Mouse (Mus musculus) heart, embryonic 11.5 days (tissue): ENCODE measurements at regions not wholly inside any gene's neighbourhood (a gene's known extent, or its start where the extent isn't known, plus 50 kb on each side); places are given as distances from the start of the nearest gene placed in this dataset.
A peak's percentile ranks its signal among the peaks of the same experiment; 100 is the strongest.

ENCODE experiments used
- ATAC-seq: fragments of 200-750 bp; cut with Nextera tagmentation; replicated peaks from 2 replicates; pipeline ENCODE4 v1.8.0; 2017; ENCODE audit warnings: moderate library complexity; ENCODE audit not compliant: insufficient number of reproducible peaks, low FRiP score, low TSS enrichment
- H3K27ac ChIP-seq: fragments of 300-500 bp; sonication (generic); 2 replicates; pipeline ENCODE4 v1.5.1; 2014; ENCODE audit warnings: mild to moderate bottlenecking, low read depth, low read length
- H3K27me3 ChIP-seq: fragments of 300-500 bp; sonication (generic); 2 replicates; pipeline ENCODE4 v1.6.1; 2014; ENCODE audit warnings: mild to moderate bottlenecking, low read length, mixed read lengths; ENCODE audit not compliant: control insufficient read depth, insufficient read depth
- H3K36me3 ChIP-seq: fragments of 300-500 bp; sonication (generic); 2 replicates; pipeline ENCODE4 v1.6.1; 2014; ENCODE audit warnings: mild to moderate bottlenecking, low read length, moderate library complexity, mixed read lengths; ENCODE audit not compliant: control insufficient read depth, insufficient read depth
- H3K4me1 ChIP-seq: fragments of 300-500 bp; sonication (generic); 2 replicates; pipeline ENCODE4 v1.6.1; 2014; ENCODE audit warnings: low read length; ENCODE audit not compliant: control insufficient read depth, insufficient read depth
- H3K4me2 ChIP-seq: fragments of 300-500 bp; sonication (generic); 2 replicates; pipeline ENCODE4 v1.6.1; 2014; ENCODE audit warnings: mild to moderate bottlenecking, moderate library complexity
- H3K4me3 ChIP-seq: fragments of 300-500 bp; sonication (generic); 2 replicates; pipeline ENCODE4 v1.5.1; 2014; ENCODE audit warnings: low read depth, low read length
- H3K9ac ChIP-seq: fragments of 300-500 bp; sonication (generic); 2 replicates; pipeline ENCODE4 v1.6.1; 2014; ENCODE audit warnings: mild to moderate bottlenecking, low read depth, low read length, moderate library complexity
- H3K9me3 ChIP-seq: fragments of 300-500 bp; sonication (generic); replicated peaks from 2 replicates; pipeline ENCODE4 v1.6.1; 2016; ENCODE audit warnings: low read length; ENCODE audit not compliant: control insufficient read depth
- WGBS: fragments of 180-500 bp; shearing (Covaris S2); extraction: QIAGEN DNeasy Blood & Tissue Kit; methylation state at CpG from one replicate; pipeline ENCODE4 v1.1.7; 2014; ENCODE audit not compliant: insufficient replicate concordance; 5-methylcytosine and 5-hydroxymethylcytosine counted together

- no peaks in the 10 kb centered on the region for H3K9me3 ChIP-seq
- ATAC-seq: no peak
- H3K4me2 ChIP-seq: no peak overlapping the region
- no peaks in the 10 kb centered on the region for H3K27me3 ChIP-seq
- H3K27ac ChIP-seq: no peak overlapping the region
- no peak overlapping the region for H3K9ac ChIP-seq
- no peaks in the 10 kb centered on the region for H3K36me3 ChIP-seq
- H3K4me1 ChIP-seq: no peaks in the 10 kb centered on the region
- 56% methylated on average over 11 of the region's 11 CpGs for WGBS
- no peak overlapping the region for H3K4me3 ChIP-seq
Observed at GRCm38 (mm10) chr9:41817740-41818461, 306.2 kb downstream of the Sorl1 start.

DNA sequence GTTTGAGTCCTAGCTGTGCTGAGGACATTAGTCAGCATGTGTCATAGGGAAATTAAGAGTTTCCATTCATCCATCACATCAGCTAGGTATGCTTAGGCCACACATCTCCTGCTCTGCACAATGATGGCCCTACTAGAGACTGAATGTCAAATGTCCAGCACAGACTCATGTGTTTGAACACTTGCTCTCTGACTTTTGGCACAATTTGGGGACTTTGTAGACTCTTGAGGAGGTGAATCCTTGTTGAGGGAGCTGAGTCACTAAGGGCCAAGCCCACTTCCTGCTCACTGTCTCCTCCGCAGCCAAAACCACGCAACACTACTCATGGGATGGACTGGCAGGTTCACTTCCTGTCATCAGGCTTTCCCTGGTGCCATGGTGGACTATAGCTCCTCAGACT lies 308.2 kb downstream of the Sorl1 start:
- H3K4me1 ChIP-seq: no peaks in the 10 kb centered on the region
- no peak overlapping the region for H3K4me2 ChIP-seq
- H3K27me3 ChIP-seq: no peaks in the 10 kb centered on the region
- H3K27ac ChIP-seq: no peak overlapping the region
- H3K36me3 ChIP-seq: no peaks in the 10 kb centered on the region
- no peak overlapping the region for H3K4me3 ChIP-seq
- no peak for ATAC-seq
- H3K9ac ChIP-seq: no peak overlapping the region
- H3K9me3 ChIP-seq: no peaks in the 10 kb centered on the region
- 62% methylated on average over 2 of the region's 2 CpGs for WGBS

GRCm38 (mm10) chr9:41809291-41809690 lies 314.8 kb downstream of the Sorl1 start:
- Histone ChIP-seq H3K4me1 (peaks cover 12% of the 10 kb centered on the region), H3K27ac (no peak overlapping the region), H3K36me3 (no peaks in the 10 kb centered on the region), H3K9ac (no peak overlapping the region), H3K27me3 (no peaks in the 10 kb centered on the region), H3K4me3 (no peak overlapping the region), H3K4me2 (no peak overlapping the region), H3K9me3 (no peaks in the 10 kb centered on the region)
- ATAC-seq: no peak
- WGBS: 76% methylated on average over 4 of the region's 4 CpGs

- peaks cover 12% of the 10 kb centered on the region for H3K4me1 ChIP-seq
- H3K4me3 ChIP-seq: no peak overlapping the region
- no peaks in the 10 kb centered on the region for H3K9me3 ChIP-seq
- 77% methylated on average over 3 of the region's 3 CpGs for WGBS
- no peak for ATAC-seq
- no peak overlapping the region for H3K4me2 ChIP-seq
- H3K27ac ChIP-seq: no peak overlapping the region
- no peak overlapping the region for H3K9ac ChIP-seq
- no peaks in the 10 kb centered on the region for H3K27me3 ChIP-seq
- no peaks in the 10 kb centered on the region for H3K36me3 ChIP-seq
Observed at GRCm38 (mm10) chr9:41808791-41809190, 315.3 kb downstream of the Sorl1 start.

DNA sequence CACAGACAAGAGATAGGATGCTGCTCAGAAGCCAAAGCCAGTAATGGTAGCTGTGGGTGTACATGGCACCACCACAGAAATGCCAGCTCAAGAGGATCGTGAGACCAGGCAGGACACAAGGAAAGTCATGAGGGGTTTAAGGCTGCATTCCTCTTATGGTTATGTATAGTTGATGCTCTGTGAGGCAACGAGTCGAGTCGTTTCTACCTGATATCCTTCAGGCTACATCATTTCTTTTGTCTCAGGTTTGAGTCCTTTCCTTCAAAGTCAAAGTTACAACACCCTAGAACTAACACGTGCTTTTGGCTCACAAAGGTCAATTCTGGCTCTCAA lies 317.8 kb downstream of the Sorl1 start:
- no peaks in the 10 kb centered on the region for H3K27me3 ChIP-seq
- H3K36me3 ChIP-seq: no peaks in the 10 kb centered on the region
- H3K9ac ChIP-seq: no peak overlapping the region
- H3K4me3 ChIP-seq: no peak overlapping the region
- WGBS: 82% methylated on average over 5 of the region's 5 CpGs
- no peak overlapping the region for H3K4me2 ChIP-seq
- peaks cover 12% of the 10 kb centered on the region for H3K4me1 ChIP-seq
- peak overlapping the region; percentile 36; the same call in 1 of the 2 replicates for H3K27ac ChIP-seq
- ATAC-seq: no peak
- no peaks in the 10 kb centered on the region for H3K9me3 ChIP-seq

DNA sequence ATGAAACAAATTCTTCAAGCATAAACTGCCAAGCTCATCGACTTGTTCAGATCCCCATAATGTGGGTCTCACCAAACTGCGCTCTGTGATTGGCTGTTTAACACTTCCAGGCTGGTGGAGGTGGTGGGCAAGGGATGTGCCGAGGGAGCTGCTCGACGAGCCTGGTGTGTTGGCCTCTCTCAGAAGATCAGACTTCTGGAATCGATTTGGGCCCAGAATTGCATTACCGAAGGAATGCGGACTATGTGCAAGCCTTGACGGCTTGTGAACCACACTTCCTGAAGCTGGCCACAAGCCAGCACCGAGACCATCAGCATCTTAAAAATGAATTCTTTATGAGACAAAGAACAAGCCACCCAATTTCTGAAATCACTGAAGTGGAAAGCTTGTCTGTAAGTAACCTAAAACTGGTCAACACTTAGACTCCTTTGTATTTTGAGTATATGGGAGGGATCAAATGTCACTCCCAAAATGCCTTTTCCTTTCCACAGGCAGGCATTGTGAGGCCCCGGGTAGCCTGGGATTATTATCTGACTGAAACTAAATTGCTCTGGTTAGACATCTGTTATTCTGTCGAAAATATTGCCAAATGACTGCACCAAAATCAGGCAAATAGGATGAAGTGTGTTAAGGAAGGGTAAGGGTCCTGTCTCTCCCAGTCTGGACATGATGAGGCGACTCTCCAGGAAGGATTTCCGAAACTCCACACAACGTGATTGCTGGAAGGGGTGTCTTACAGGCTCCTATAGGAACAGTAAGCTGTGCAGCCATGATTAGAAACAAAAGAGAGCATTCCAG lies 318.4 kb downstream of the Sorl1 start:
- Histone ChIP-seq H3K9me3 (no peaks in the 10 kb centered on the region), H3K36me3 (no peaks in the 10 kb centered on the region), H3K4me3 (no peak overlapping the region), H3K4me2 (no peak overlapping the region), H3K9ac (no peak overlapping the region), H3K27ac (peak overlapping the region; percentile 78), H3K27me3 (no peaks in the 10 kb centered on the region), H3K4me1 (peaks cover 12% of the 10 kb centered on the region)
- 49% methylated on average over 15 of the region's 15 CpGs for WGBS
- no peak for ATAC-seq

- no peaks in the 10 kb centered on the region for H3K9me3 ChIP-seq
- peak overlapping the region; percentile 78 for H3K27ac ChIP-seq
- no peak for ATAC-seq
- no peaks in the 10 kb centered on the region for H3K36me3 ChIP-seq
- H3K4me2 ChIP-seq: no peak overlapping the region
- no peak overlapping the region for H3K9ac ChIP-seq
- H3K4me3 ChIP-seq: no peak overlapping the region
- peaks cover 12% of the 10 kb centered on the region for H3K4me1 ChIP-seq
- H3K27me3 ChIP-seq: no peaks in the 10 kb centered on the region
- 54% methylated on average over 10 of the region's 10 CpGs for WGBS
Observed at GRCm38 (mm10) chr9:41804711-41805331, 319.3 kb downstream of the Sorl1 start.

GRCm38 (mm10) chr9:41803680-41804460 lies 320.2 kb downstream of the Sorl1 start:
- no peak for ATAC-seq
- H3K9me3 ChIP-seq: no peaks in the 10 kb centered on the region
- H3K4me2 ChIP-seq: no peak overlapping the region
- H3K4me3 ChIP-seq: no peak overlapping the region
- H3K27me3 ChIP-seq: no peaks in the 10 kb centered on the region
- peaks cover 12% of the 10 kb centered on the region for H3K4me1 ChIP-seq
- H3K27ac ChIP-seq: no peak overlapping the region
- no peaks in the 10 kb centered on the region for H3K36me3 ChIP-seq
- H3K9ac ChIP-seq: no peak overlapping the region
- WGBS: 66% methylated on average over 11 of the region's 11 CpGs
